Mouse (Mus musculus): ENCODE data around the gene Yjefn3.
"Not testable (repeated sequence)": the region's sequence is repeated elsewhere in the genome, so short reads cannot be mapped to it uniquely, and the experiment has no call there.

- not testable (repeated sequence) for TF ChIP-seq POLR2A (IDR thresholded peaks at IDR 0.05; ENCODE audit: low read depth, low read length); CTCF (IDR thresholded peaks at IDR 0.05; ENCODE audit: borderline replicate concordance, insufficient read depth, low read length)
Observed at GRCm38 (mm10) chr8:69942495-69942894, 40.0 kb upstream of the Yjefn3 start.
